Mouse (Mus musculus) MEL (cell line): ENCODE data around the gene Dguok. TPM values are rescaled to one million over a fixed set of nuclear protein-coding genes. Genes with fewer than 3 reads are reported as not detected.

ENCODE experiments used
- DNase-seq: peaks from one replicate; pipeline ENCODE4 v3.0.0; 2011; ENCODE audit warnings: low read depth, low spot score
- H3K27ac ChIP-seq: 2 replicates; pipeline ENCODE4 v1.5.1; 2012; ENCODE audit warnings: low read depth, mild to moderate bottlenecking, control low read depth, low read length, moderate library complexity; ENCODE audit not compliant: control insufficient read depth
- H3K27me3 ChIP-seq, 2 experiments: fragments of 150-350 bp in 1 of 2; sonication (generic) in 1 of 2; 2 replicates each; pipeline ENCODE4 v1.6.1; 2012; ENCODE audit warnings: low read length in 2 of 2, mild to moderate bottlenecking in 2 of 2, improper control_type of control experiment in 1 of 2, moderate library complexity in 1 of 2; ENCODE audit not compliant: insufficient read depth in 2 of 2, control insufficient read depth in 1 of 2
- H3K36me3 ChIP-seq, 2 experiments: 2 replicates each; pipeline ENCODE4 v1.6.1; 2012 to 2014; ENCODE audit warnings: low read length in 2 of 2, improper control_type of control experiment in 1 of 2, inconsistent platforms in 1 of 2, mild to moderate bottlenecking in 1 of 2; ENCODE audit not compliant: insufficient read depth in 2 of 2, control insufficient read depth in 1 of 2
- H3K4me1 ChIP-seq, 2 experiments: fragments of 150-350 bp in 1 of 2; sonication (generic) in 1 of 2; 2 replicates each; pipeline ENCODE4 v1.6.1; 2012; ENCODE audit warnings: low read length in 2 of 2, improper control_type of control experiment in 1 of 2, mild to moderate bottlenecking in 1 of 2; ENCODE audit not compliant: insufficient read depth in 2 of 2, control insufficient read depth in 1 of 2
- H3K4me3 ChIP-seq, 2 experiments: fragments of 150-350 bp in 1 of 2; sonication (generic) in 1 of 2; 2 replicates each; pipeline ENCODE4 v1.5.1; 2012; ENCODE audit warnings: low read depth in 2 of 2, low read length in 2 of 2, mild to moderate bottlenecking in 2 of 2, moderate library complexity in 2 of 2, control low read depth in 1 of 2, improper control_type of control experiment in 1 of 2; ENCODE audit not compliant: control insufficient read depth in 1 of 2, insufficient read depth in 1 of 2
- H3K79me2 ChIP-seq: 2 replicates; pipeline ENCODE4 v1.6.1; 2012; ENCODE audit warnings: mild to moderate bottlenecking, low read length, moderate library complexity; ENCODE audit not compliant: control insufficient read depth, poor library complexity, insufficient read depth
- H3K9ac ChIP-seq: 2 replicates; pipeline ENCODE4 v1.6.1; 2012; ENCODE audit warnings: low read depth, mild to moderate bottlenecking, control low read depth, low read length, moderate library complexity; ENCODE audit not compliant: control insufficient read depth, poor library complexity, severe bottlenecking
- H3K9me3 ChIP-seq: fragments of 150-350 bp; sonication (generic); replicated peaks from 2 replicates; pipeline ENCODE4 v1.6.1; 2012; ENCODE audit warnings: mild to moderate bottlenecking, low read length, improper control_type of control experiment, moderate library complexity; ENCODE audit not compliant: insufficient read depth
- BHLHE40 ChIP-seq: IDR thresholded peaks from 2 replicates; pipeline ENCODE4 v1.6.1; 2012; ENCODE audit warnings: low read depth, mild to moderate bottlenecking, inconsistent platforms, low read length, improper control_type of control experiment, borderline replicate concordance
- CHD1 ChIP-seq: IDR thresholded peaks from 2 replicates; pipeline ENCODE4 v1.6.1; 2012; ENCODE audit warnings: low read depth, mild to moderate bottlenecking, inconsistent platforms, low read length, improper control_type of control experiment
- CHD2 ChIP-seq: IDR thresholded peaks from 2 replicates; pipeline ENCODE4 v1.6.1; 2011; ENCODE audit warnings: low read length, improper control_type of control experiment
- CTCF ChIP-seq, 3 experiments: IDR thresholded peaks in 2 of 3; conservative IDR thresholded peaks in 1 of 3; 2 replicates each; pipeline ENCODE4 v1.5.1; 2011 to 2012; ENCODE audit warnings: low read length in 3 of 3, low read depth in 2 of 3, mild to moderate bottlenecking in 2 of 3, improper control_type of control experiment in 1 of 3, inconsistent platforms in 1 of 3, mixed read lengths in 1 of 3, moderate library complexity in 1 of 3; ENCODE audit not compliant: control insufficient read depth in 1 of 3, insufficient read depth in 1 of 3, poor library complexity in 1 of 3, severe bottlenecking in 1 of 3
- E2F4 ChIP-seq: IDR thresholded peaks from 2 replicates; pipeline ENCODE4 v1.6.1; 2011; ENCODE audit warnings: low read depth, low read length, improper control_type of control experiment, borderline replicate concordance
- ELF1 ChIP-seq: IDR thresholded peaks from 2 replicates; pipeline ENCODE4 v1.6.1; 2014; ENCODE audit warnings: low read depth, mild to moderate bottlenecking, inconsistent platforms, low read length, improper control_type of control experiment, moderate library complexity
- EP300 ChIP-seq, 2 experiments: IDR thresholded peaks; 2 replicates each; pipeline ENCODE4 v1.6.1; 2011; ENCODE audit warnings: improper control_type of control experiment in 2 of 2, low read length in 2 of 2, low read depth in 1 of 2, mild to moderate bottlenecking in 1 of 2
- ETS1 ChIP-seq: IDR thresholded peaks from 2 replicates; pipeline ENCODE4 v1.6.1; 2012; ENCODE audit warnings: low read depth, mild to moderate bottlenecking, inconsistent platforms, low read length, improper control_type of control experiment, moderate library complexity
- GABPA ChIP-seq: IDR thresholded peaks from 2 replicates; pipeline ENCODE4 v1.6.1; 2012; ENCODE audit warnings: low read depth, mild to moderate bottlenecking, inconsistent platforms, low read length, improper control_type of control experiment, moderate library complexity
- GATA1 ChIP-seq: IDR thresholded peaks from 2 replicates; pipeline ENCODE4 v1.6.1; 2011; ENCODE audit warnings: low read depth, low read length, improper control_type of control experiment
- HCFC1 ChIP-seq: IDR thresholded peaks from 2 replicates; pipeline ENCODE4 v1.6.1; 2012; ENCODE audit warnings: low read depth, mild to moderate bottlenecking, inconsistent platforms, low read length, improper control_type of control experiment, moderate library complexity
- KAT2A ChIP-seq: conservative IDR thresholded peaks from 2 replicates; pipeline ENCODE4 v1.6.1; 2012; ENCODE audit warnings: low read depth, low read length, improper control_type of control experiment, inconsistent platforms
- MAFK ChIP-seq: IDR thresholded peaks from 2 replicates; pipeline ENCODE4 v1.6.1; 2011; ENCODE audit warnings: low read depth, mild to moderate bottlenecking, low read length, improper control_type of control experiment, borderline replicate concordance
- MAX ChIP-seq: IDR thresholded peaks from 2 replicates; pipeline ENCODE4 v1.6.1; 2011; ENCODE audit warnings: low read length, improper control_type of control experiment
- MAZ ChIP-seq: IDR thresholded peaks from 2 replicates; pipeline ENCODE4 v1.6.1; 2012; ENCODE audit warnings: low read depth, mild to moderate bottlenecking, inconsistent platforms, low read length, improper control_type of control experiment
- MEF2A ChIP-seq: IDR thresholded peaks from 2 replicates; pipeline ENCODE4 v1.6.1; 2014; ENCODE audit warnings: low read depth, mild to moderate bottlenecking, inconsistent platforms, low read length, improper control_type of control experiment; ENCODE audit not compliant: poor library complexity, insufficient replicate concordance, severe bottlenecking; ENCODE audit errors: extremely low read depth
- MXI1 ChIP-seq: IDR thresholded peaks from 2 replicates; pipeline ENCODE4 v1.6.1; 2011; ENCODE audit warnings: mild to moderate bottlenecking, low read depth, low read length, improper control_type of control experiment
- MYB ChIP-seq: IDR thresholded peaks from 2 replicates; pipeline ENCODE4 v1.6.1; 2011; ENCODE audit warnings: mild to moderate bottlenecking, low read depth, low read length, improper control_type of control experiment
- NELFE ChIP-seq: IDR thresholded peaks from 2 replicates; pipeline ENCODE4 v1.6.1; 2011; ENCODE audit warnings: low read depth, low read length, improper control_type of control experiment
- NRF1 ChIP-seq: IDR thresholded peaks from 2 replicates; pipeline ENCODE4 v1.6.1; 2014; ENCODE audit warnings: low read depth, mild to moderate bottlenecking, inconsistent platforms, low read length, improper control_type of control experiment, moderate library complexity; ENCODE audit not compliant: poor library complexity, insufficient read depth, severe bottlenecking
- POLR2A ChIP-seq, 2 experiments: IDR thresholded peaks; 2 replicates each; pipeline ENCODE4 v1.6.1; 2011 to 2012; ENCODE audit warnings: low read length in 2 of 2, mild to moderate bottlenecking in 2 of 2, control low read depth in 1 of 2, improper control_type of control experiment in 1 of 2, low read depth in 1 of 2, moderate library complexity in 1 of 2; ENCODE audit not compliant: control insufficient read depth in 1 of 2, insufficient read depth in 1 of 2, poor library complexity in 1 of 2
- POLR2AphosphoS2 ChIP-seq: IDR thresholded peaks from 2 replicates; pipeline ENCODE4 v1.6.1; 2011; ENCODE audit warnings: low read length, improper control_type of control experiment
- POLR2AphosphoS5 ChIP-seq: IDR thresholded peaks from 2 replicates; pipeline ENCODE4 v1.6.1; 2012; ENCODE audit warnings: low read depth, borderline replicate concordance, mild to moderate bottlenecking, inconsistent platforms, low read length, moderate library complexity, mixed read lengths
- RAD21 ChIP-seq: IDR thresholded peaks from 2 replicates; pipeline ENCODE4 v1.6.1; 2011; ENCODE audit warnings: mild to moderate bottlenecking, low read depth, low read length, improper control_type of control experiment
- RCOR1 ChIP-seq: IDR thresholded peaks from 2 replicates; pipeline ENCODE4 v1.6.1; 2012; ENCODE audit warnings: low read depth, mild to moderate bottlenecking, inconsistent platforms, low read length, improper control_type of control experiment
- SIN3A ChIP-seq: IDR thresholded peaks from 2 replicates; pipeline ENCODE4 v1.6.1; 2012; ENCODE audit warnings: low read length, improper control_type of control experiment, inconsistent platforms
- SMC3 ChIP-seq: IDR thresholded peaks from 2 replicates; pipeline ENCODE4 v1.6.1; 2011; ENCODE audit warnings: low read depth, low read length, improper control_type of control experiment
- TAL1 ChIP-seq: IDR thresholded peaks from 2 replicates; pipeline ENCODE4 v1.6.1; 2012; ENCODE audit warnings: mild to moderate bottlenecking, inconsistent platforms, low read length, moderate library complexity, mixed read lengths
- TCF12 ChIP-seq: IDR thresholded peaks from 2 replicates; pipeline ENCODE4 v1.6.1; 2014; ENCODE audit warnings: low read depth, mild to moderate bottlenecking, inconsistent platforms, low read length, improper control_type of control experiment, moderate library complexity
- UBTF ChIP-seq: IDR thresholded peaks from 2 replicates; pipeline ENCODE4 v1.6.1; 2012; ENCODE audit warnings: low read depth, mild to moderate bottlenecking, inconsistent platforms, low read length, improper control_type of control experiment, moderate library complexity, borderline replicate concordance; ENCODE audit not compliant: insufficient read depth
- USF1 ChIP-seq: IDR thresholded peaks from 2 replicates; pipeline ENCODE4 v1.6.1; 2014; ENCODE audit warnings: low read depth, mild to moderate bottlenecking, inconsistent platforms, low read length, improper control_type of control experiment, moderate library complexity
- USF2 ChIP-seq, 2 experiments: IDR thresholded peaks; 2 replicates each; pipeline ENCODE4 v1.6.1; 2011 to 2012; ENCODE audit warnings: improper control_type of control experiment in 2 of 2, low read length in 2 of 2, borderline replicate concordance in 1 of 2, inconsistent platforms in 1 of 2, low read depth in 1 of 2, mild to moderate bottlenecking in 1 of 2; ENCODE audit not compliant: insufficient read depth in 1 of 2
- ZKSCAN1 ChIP-seq: IDR thresholded peaks from 2 replicates; pipeline ENCODE4 v1.6.1; 2012; ENCODE audit warnings: low read depth, mild to moderate bottlenecking, inconsistent platforms, low read length, improper control_type of control experiment, moderate library complexity
- ZMIZ1 ChIP-seq: IDR thresholded peaks from 2 replicates; pipeline ENCODE4 v1.6.1; 2012; ENCODE audit warnings: low read depth, mild to moderate bottlenecking, inconsistent platforms, low read length, improper control_type of control experiment, moderate library complexity
- ZNF384 ChIP-seq: IDR thresholded peaks from 2 replicates; pipeline ENCODE4 v1.6.1; 2012; ENCODE audit warnings: low read depth, mild to moderate bottlenecking, inconsistent platforms, low read length, improper control_type of control experiment
- polyA plus RNA-seq, 2 experiments: library from polyadenylated mRNA; stranded (reverse) in 1 of 2; unstranded in 1 of 2; fragments of >175 nt in 1 of 2; fragments of >200 nt in 1 of 2; gene quantifications; 2 replicates each; pipeline versions ENCODE4 v1.2.1 to v1.2.4; 2012; ENCODE audit warnings: low replicate concordance in 2 of 2, low read depth in 1 of 2; ENCODE audit not compliant: insufficient read length in 2 of 2, insufficient read depth in 1 of 2, missing spikeins in 1 of 2
- total RNA-seq: library from RNA; depleted of rRNA; stranded (reverse); fragments of 300-350 nt; gene quantifications from 2 replicates; pipeline ENCODE4 v1.2.3, GENCODE M21; 2012

Gene Dguok
- total and polyA plus RNA-seq, 3 experiments, result 13.4 to 21.0 TPM; not detected in 1

- Histone ChIP-seq H3K4me3 (peak overlapping the region; percentile 58 to 86), H3K79me2 (peaks cover 59% of the 10 kb centered on the region)
- peak; percentile 88 for DNase-seq
- TF ChIP-seq POLR2A (IDR thresholded peaks at IDR 0.05; ENCODE audit: control insufficient read depth in 1 of 2, insufficient read depth in 1 of 2, low read depth in 1 of 2, low read length in 2 of 2, poor library complexity in 1 of 2) (peak; percentile 68 to 86), TAL1 (0 out of 2 replicates have a peak, but pooled peaks have one; percentile 29), MAFK (no peak), RAD21 (no peak), SIN3A (peak; percentile 86), MXI1 (peak; percentile 89), NRF1 (0 out of 2 replicates have a peak, but pooled peaks have one; percentile 42), USF1 (no peak), NELFE (peak; percentile 43; the same call in 1 of the 2 replicates), TCF12 (peak; percentile 34; the same call in 1 of the 2 replicates), CHD1 (no peak), CHD2 (no peak), USF2 (IDR thresholded peaks at IDR 0.05; ENCODE audit: borderline replicate concordance in 1 of 2, insufficient read depth in 1 of 2, low read depth in 1 of 2, low read length in 2 of 2) (no peak), ELF1 (peak; percentile 68), EP300 (IDR thresholded peaks at IDR 0.05; ENCODE audit: low read depth in 1 of 2, low read length in 2 of 2) (peak; percentile 23 to 70; a peak in 1 of 4 replicates), ZNF384 (no peak), UBTF (no peak), BHLHE40 (peak; percentile 59; the same call in 1 of the 2 replicates), E2F4 (no peak), SMC3 (no peak), KAT2A (no peak), MAZ (0 out of 2 replicates have a peak, but pooled peaks have one; percentile 21), RCOR1 (peak; percentile 72), MEF2A (no peak), ZKSCAN1 (no peak), GATA1 (peak; percentile 83), GABPA (no peak), CTCF (IDR thresholded peaks at IDR 0.05 in 2 of 3, conservative IDR thresholded peaks at IDR 0.05 in 1 of 3; ENCODE audit: control insufficient read depth in 1 of 3, insufficient read depth in 1 of 3, low read depth in 2 of 3, low read length in 3 of 3, poor library complexity in 1 of 3, severe bottlenecking in 1 of 3) (no peak), MYB (no peak; the same call in 1 of the 2 replicates), ZMIZ1 (no peak), POLR2AphosphoS2 (no peak), ETS1 (peak; percentile 79), HCFC1 (peak; percentile 45; the same call in 1 of the 2 replicates), POLR2AphosphoS5 (no peak), MAX (peak; percentile 88)
Measured at GRCm38 (mm10) chr6:83455328-83456130, 51.2 kb downstream of the Dguok start.

More at GRCm38 (mm10) chr6:83455328-83456130, 51.2 kb downstream of the Dguok start:
- Histone ChIP-seq H3K36me3 (peaks cover 1 to 46% of the 10 kb centered on the region in 2 experiments; a peak in 2 of 4 replicates), H3K27ac (peak overlapping the region; percentile 85), H3K9ac (peak overlapping the region; percentile 75), H3K9me3 (no peaks in the 10 kb centered on the region), H3K27me3 (no peaks in the 10 kb centered on the region), H3K4me1 (peaks cover 11 to 53% of the 10 kb centered on the region in 2 experiments)
